Mouse (Mus musculus): ENCODE measurements around the gene Dnal4. TPM values are rescaled to one million over a fixed set of nuclear protein-coding genes. Genes with fewer than 3 reads are reported as not detected.

Dnal4 gene
- total RNA-seq, 1 experiment: 23.5 TPM

- Histone ChIP-seq H3K4me1 (ENCODE audit: control insufficient read depth in 2 of 2, insufficient read depth in 2 of 2, low read length in 2 of 2, poor library complexity in 1 of 2) (peaks cover 2 to 3% of the 10 kb centered on the region in 2 experiments; a peak in 2 of 4 replicates), H3K36me3 (ENCODE audit: control insufficient read depth, insufficient read depth, low read length, poor library complexity, severe bottlenecking) (no peaks in the 10 kb centered on the region), H3K9me3 (ENCODE audit: control insufficient read depth, insufficient read depth, low read depth, low read length) (no peaks in the 10 kb centered on the region), H3K9ac (ENCODE audit: insufficient read depth, low read depth, low read length, poor library complexity, severe bottlenecking) (no peak overlapping the region), H3K27ac (ENCODE audit: insufficient read depth, low read depth, low read length, poor library complexity, severe bottlenecking) (no peak overlapping the region), H3K4me3 (ENCODE audit: insufficient read depth in 1 of 2, low read depth in 1 of 2, low read length in 2 of 2, poor library complexity in 1 of 2, severe bottlenecking in 1 of 2) (no peak overlapping the region)
- no peak for DNase-seq (ENCODE audit: low read depth, low spot score)
- no peak for TF ChIP-seq ZNF384 (IDR thresholded peaks at IDR 0.05; ENCODE audit: low read depth, low read length)
- TF ChIP-seq CHD2 (IDR thresholded peaks at IDR 0.05; ENCODE audit: low read depth, low read length): no peak
- TF ChIP-seq MAFK (IDR thresholded peaks at IDR 0.05; ENCODE audit: insufficient read depth, low read depth, low read length): no peak
- TF ChIP-seq ZC3H11A (IDR thresholded peaks at IDR 0.05; ENCODE audit: borderline replicate concordance, low read depth, low read length): no peak
- TF ChIP-seq HCFC1 (IDR thresholded peaks at IDR 0.05; ENCODE audit: borderline replicate concordance, insufficient read depth, low read length): no peak
- in situ Hi-C loops (cut with MboI; ENCODE audit: low sequenced_read_pairs in 2 of 2, unreplicated experiment in 2 of 2): loop anchor here in 1 of 2 experiments (25.0 kb wide), 1 partner anchor 295 kb away; no protein-coding TSS in a partner anchor
Observed at GRCm38 (mm10) chr15:79767327-79767961, 10.2 kb downstream of the Dnal4 start.

GRCm38 (mm10) chr15:79766586-79767071, 11.0 kb downstream of the Dnal4 start:
- H3K27ac ChIP-seq (ENCODE audit: insufficient read depth, low read depth, low read length, poor library complexity, severe bottlenecking): no peak overlapping the region
- DNase-seq (ENCODE audit: low read depth, low spot score): no peak
- H3K36me3 ChIP-seq (ENCODE audit: control insufficient read depth, insufficient read depth, low read length, poor library complexity, severe bottlenecking): no peaks in the 10 kb centered on the region
- H3K9ac ChIP-seq (ENCODE audit: insufficient read depth, low read depth, low read length, poor library complexity, severe bottlenecking): no peak overlapping the region
- in situ Hi-C loops (cut with MboI; ENCODE audit: low sequenced_read_pairs in 2 of 2, unreplicated experiment in 2 of 2): loop anchor here in 1 of 2 experiments (25.0 kb wide), 1 partner anchor 296 kb away; no protein-coding TSS in a partner anchor
- TF ChIP-seq ZC3H11A (IDR thresholded peaks at IDR 0.05; ENCODE audit: borderline replicate concordance, low read depth, low read length) (no peak), ZNF384 (IDR thresholded peaks at IDR 0.05; ENCODE audit: low read depth, low read length) (no peak), CHD2 (IDR thresholded peaks at IDR 0.05; ENCODE audit: low read depth, low read length) (no peak), HCFC1 (IDR thresholded peaks at IDR 0.05; ENCODE audit: borderline replicate concordance, insufficient read depth, low read length) (no peak), MAFK (IDR thresholded peaks at IDR 0.05; ENCODE audit: insufficient read depth, low read depth, low read length) (no peak)
- H3K4me1 ChIP-seq (ENCODE audit: control insufficient read depth in 2 of 2, insufficient read depth in 2 of 2, low read length in 2 of 2, poor library complexity in 1 of 2): peaks cover 3 to 4% of the 10 kb centered on the region in 2 experiments; a peak in 2 of 4 replicates
- H3K4me3 ChIP-seq (ENCODE audit: insufficient read depth in 1 of 2, low read depth in 1 of 2, low read length in 2 of 2, poor library complexity in 1 of 2, severe bottlenecking in 1 of 2): no peak overlapping the region
- H3K9me3 ChIP-seq (ENCODE audit: control insufficient read depth, insufficient read depth, low read depth, low read length): no peaks in the 10 kb centered on the region

GRCm38 (mm10) chr15:79766168-79766567, 11.5 kb downstream of the Dnal4 start:
- DNase-seq (ENCODE audit: low read depth, low spot score): no peak
- H3K36me3 ChIP-seq (ENCODE audit: control insufficient read depth, insufficient read depth, low read length, poor library complexity, severe bottlenecking): no peaks in the 10 kb centered on the region
- no peak overlapping the region for H3K9ac ChIP-seq (ENCODE audit: insufficient read depth, low read depth, low read length, poor library complexity, severe bottlenecking)
- no peak overlapping the region for H3K27ac ChIP-seq (ENCODE audit: insufficient read depth, low read depth, low read length, poor library complexity, severe bottlenecking)
- in situ Hi-C loops (cut with MboI; ENCODE audit: low sequenced_read_pairs in 2 of 2, unreplicated experiment in 2 of 2): loop anchor here in 1 of 2 experiments (25.0 kb wide), 1 partner anchor 296 kb away; no protein-coding TSS in a partner anchor
- no peak overlapping the region for H3K4me3 ChIP-seq (ENCODE audit: insufficient read depth in 1 of 2, low read depth in 1 of 2, low read length in 2 of 2, poor library complexity in 1 of 2, severe bottlenecking in 1 of 2)
- TF ChIP-seq ZNF384 (IDR thresholded peaks at IDR 0.05; ENCODE audit: low read depth, low read length): no peak
- no peak for TF ChIP-seq HCFC1 (IDR thresholded peaks at IDR 0.05; ENCODE audit: borderline replicate concordance, insufficient read depth, low read length)
- no peak for TF ChIP-seq MAFK (IDR thresholded peaks at IDR 0.05; ENCODE audit: insufficient read depth, low read depth, low read length)
- no peak for TF ChIP-seq ZC3H11A (IDR thresholded peaks at IDR 0.05; ENCODE audit: borderline replicate concordance, low read depth, low read length)
- TF ChIP-seq CHD2 (IDR thresholded peaks at IDR 0.05; ENCODE audit: low read depth, low read length): no peak
- peaks cover 3 to 4% of the 10 kb centered on the region in 2 experiments; a peak in 2 of 4 replicates for H3K4me1 ChIP-seq (ENCODE audit: control insufficient read depth in 2 of 2, insufficient read depth in 2 of 2, low read length in 2 of 2, poor library complexity in 1 of 2)
- H3K9me3 ChIP-seq (ENCODE audit: control insufficient read depth, insufficient read depth, low read depth, low read length): no peaks in the 10 kb centered on the region

GRCm38 (mm10) chr15:79765361-79765760, 12.3 kb downstream of the Dnal4 start:
- no peaks in the 10 kb centered on the region for H3K9me3 ChIP-seq (ENCODE audit: control insufficient read depth, insufficient read depth, low read depth, low read length)
- in situ Hi-C loops (cut with MboI; ENCODE audit: low sequenced_read_pairs in 2 of 2, unreplicated experiment in 2 of 2): loop anchor here in 1 of 2 experiments (25.0 kb wide), 1 partner anchor 297 kb away; no protein-coding TSS in a partner anchor
- no peaks in the 10 kb centered on the region for H3K36me3 ChIP-seq (ENCODE audit: control insufficient read depth, insufficient read depth, low read length, poor library complexity, severe bottlenecking)
- H3K4me1 ChIP-seq (ENCODE audit: control insufficient read depth in 2 of 2, insufficient read depth in 2 of 2, low read length in 2 of 2, poor library complexity in 1 of 2): peaks cover under 1 to 4% of the 10 kb centered on the region in 2 experiments; a peak in 2 of 4 replicates
- TF ChIP-seq MAFK (IDR thresholded peaks at IDR 0.05; ENCODE audit: insufficient read depth, low read depth, low read length) (no peak), CHD2 (IDR thresholded peaks at IDR 0.05; ENCODE audit: low read depth, low read length) (no peak), ZNF384 (IDR thresholded peaks at IDR 0.05; ENCODE audit: low read depth, low read length) (no peak), ZC3H11A (IDR thresholded peaks at IDR 0.05; ENCODE audit: borderline replicate concordance, low read depth, low read length) (no peak), HCFC1 (IDR thresholded peaks at IDR 0.05; ENCODE audit: borderline replicate concordance, insufficient read depth, low read length) (no peak)
- no peak overlapping the region for H3K9ac ChIP-seq (ENCODE audit: insufficient read depth, low read depth, low read length, poor library complexity, severe bottlenecking)
- DNase-seq (ENCODE audit: low read depth, low spot score): no peak
- no peak overlapping the region for H3K27ac ChIP-seq (ENCODE audit: insufficient read depth, low read depth, low read length, poor library complexity, severe bottlenecking)
- no peak overlapping the region for H3K4me3 ChIP-seq (ENCODE audit: insufficient read depth in 1 of 2, low read depth in 1 of 2, low read length in 2 of 2, poor library complexity in 1 of 2, severe bottlenecking in 1 of 2)

All from ES-E14 (cell line).